Mouse (Mus musculus): ENCODE measurements around the gene Gnb3. TPM values are rescaled to one million over a fixed set of nuclear protein-coding genes. Genes with fewer than 3 reads are reported as not detected.
A peak's percentile ranks its signal among the peaks of the same experiment; 100 is the strongest.

Gene Gnb3
- total and polyA plus RNA-seq, 3 experiments: 0.64 to 4.1 (median 2.2) TPM

DNA sequence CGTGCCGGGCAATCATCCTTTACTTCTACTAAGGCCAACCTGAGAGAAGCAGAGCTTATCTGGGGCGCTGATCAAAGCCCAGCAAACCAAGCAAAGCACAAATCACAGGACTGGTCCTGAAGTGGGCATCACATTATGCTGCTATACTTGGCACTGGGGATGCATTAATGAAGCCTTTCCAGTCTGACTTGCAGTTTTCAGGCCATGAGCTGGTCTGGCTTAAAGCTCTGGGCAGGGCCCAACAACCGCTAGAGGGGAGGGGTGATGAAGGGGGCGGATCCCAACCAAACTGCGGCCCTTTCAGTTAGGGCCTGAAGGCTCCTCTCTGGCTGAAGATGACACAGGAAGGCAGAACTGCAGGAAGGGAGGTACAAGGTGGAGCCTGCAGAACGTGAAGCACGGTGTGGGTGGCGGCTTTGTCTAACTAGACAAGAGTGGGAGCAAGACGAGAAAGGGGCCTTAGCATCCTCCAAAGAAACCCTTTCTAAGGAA is 11.9 kb downstream of the Gnb3 start:
- Histone ChIP-seq H3K9ac (ENCODE audit: insufficient read depth, low read depth) (peak overlapping the region; percentile 85), H3K79me2 (replicated peaks; ENCODE audit: control insufficient read depth, extremely low read depth, insufficient read depth, poor library complexity, severe bottlenecking) (peaks cover 32% of the 10 kb centered on the region), H3K4me2 (ENCODE audit: insufficient read depth, low read depth, poor library complexity, severe bottlenecking) (peak overlapping the region; percentile 90), H3K9me3 (replicated peaks; ENCODE audit: low read length) (no peaks in the 10 kb centered on the region), H3K4me3 (replicated peaks in 1 of 3; ENCODE audit: low read depth in 2 of 3, low read length in 2 of 3, poor library complexity in 1 of 3) (peak overlapping the region; percentile 70 to 94 (median 90)), H3K27me3 (replicated peaks) (no peaks in the 10 kb centered on the region), H3K27ac (ENCODE audit: insufficient read depth, low read depth) (peak overlapping the region; percentile 50), H3K36me3 (replicated peaks in 1 of 2; ENCODE audit: control insufficient read depth in 1 of 2, insufficient read depth in 1 of 2, low read length in 1 of 2) (peaks cover 51 to 65% of the 10 kb centered on the region in 2 experiments), H3K4me1 (ENCODE audit: control insufficient read depth in 1 of 2, insufficient read depth in 2 of 2) (peaks cover 3 to 35% of the 10 kb centered on the region in 2 experiments)
- dilution Hi-C loops (cut with MboI; ENCODE audit: extremely low pct_ligation_motif_present, extremely low pct_unique_long_range_greater_than_20kb, low sequenced_read_pairs): no loop called here
- in situ Hi-C loops (cut with MboI; ENCODE audit: low pct_ligation_motif_present, low pct_unique_long_range_greater_than_20kb, low sequenced_read_pairs): no loop called here
- TF ChIP-seq MXI1 (IDR thresholded peaks at IDR 0.05; ENCODE audit: low read depth, low read length) (0 out of 2 replicates have a peak, but pooled peaks have one; percentile 4), JUN (IDR thresholded peaks at IDR 0.05; ENCODE audit: insufficient read depth, low read depth, low read length) (no peak), MAZ (IDR thresholded peaks at IDR 0.05; ENCODE audit: low read depth, low read length) (peak; percentile 26; the same call in 1 of the 2 replicates), NELFE (IDR thresholded peaks at IDR 0.05; ENCODE audit: low read depth, low read length) (peak; percentile 69; the same call in 1 of the 2 replicates), ZKSCAN1 (IDR thresholded peaks at IDR 0.05; ENCODE audit: borderline replicate concordance, low read depth, low read length) (no peak), RAD21 (IDR thresholded peaks at IDR 0.05; ENCODE audit: low read depth, low read length) (no peak), ZMIZ1 (IDR thresholded peaks at IDR 0.05; ENCODE audit: low read depth, low read length) (0 out of 2 replicates have a peak, but pooled peaks have one; percentile 37), SIN3A (IDR thresholded peaks at IDR 0.05; ENCODE audit: low read length) (peak; percentile 19; the same call in 1 of the 2 replicates), POLR2A (IDR thresholded peaks at IDR 0.05; ENCODE audit: low read depth, low read length) (peak; percentile 58)
- peak; percentile 79 for DNase-seq (ENCODE audit: extremely low read depth)

DNA sequence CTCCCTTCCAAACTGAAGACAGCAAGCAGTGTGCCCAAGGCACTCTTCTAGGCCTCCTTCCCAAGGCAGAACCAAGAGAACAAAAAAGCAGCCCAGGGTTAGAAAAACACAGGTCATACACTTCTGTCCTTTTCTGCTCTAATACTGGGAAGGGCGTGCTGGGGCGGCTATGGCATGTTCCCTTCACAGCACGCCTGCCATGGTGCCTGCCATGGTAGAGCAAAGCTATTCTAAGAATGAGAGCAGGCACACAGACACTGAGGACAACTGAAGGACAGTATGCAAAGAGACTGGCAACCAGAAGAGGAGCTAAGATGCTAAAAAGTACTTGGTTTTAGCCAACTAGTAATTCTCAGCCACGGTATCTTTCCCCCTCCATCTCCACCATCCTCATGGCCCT is 18.0 kb downstream of the Gnb3 start:
- Histone ChIP-seq H3K79me2 (replicated peaks; ENCODE audit: control insufficient read depth, extremely low read depth, insufficient read depth, poor library complexity, severe bottlenecking) (peaks cover 11% of the 10 kb centered on the region), H3K9me3 (replicated peaks; ENCODE audit: low read length) (no peaks in the 10 kb centered on the region), H3K4me3 (replicated peaks in 1 of 3; ENCODE audit: low read depth in 2 of 3, low read length in 2 of 3, poor library complexity in 1 of 3) (no peak overlapping the region), H3K27me3 (replicated peaks) (no peaks in the 10 kb centered on the region), H3K4me1 (ENCODE audit: control insufficient read depth in 1 of 2, insufficient read depth in 2 of 2) (peaks cover 0 to 4% of the 10 kb centered on the region in 2 experiments; a peak in 2 of 4 replicates), H3K9ac (ENCODE audit: insufficient read depth, low read depth) (no peak overlapping the region), H3K36me3 (replicated peaks in 1 of 2; ENCODE audit: control insufficient read depth in 1 of 2, insufficient read depth in 1 of 2, low read length in 1 of 2) (peaks cover 88 to 100% of the 10 kb centered on the region in 2 experiments), H3K27ac (ENCODE audit: insufficient read depth, low read depth) (no peak overlapping the region), H3K4me2 (ENCODE audit: insufficient read depth, low read depth, poor library complexity, severe bottlenecking) (no peak overlapping the region)
- dilution Hi-C loops (cut with MboI; ENCODE audit: extremely low pct_ligation_motif_present, extremely low pct_unique_long_range_greater_than_20kb, low sequenced_read_pairs): no loop called here
- DNase-seq (ENCODE audit: extremely low read depth): no peak
- TF ChIP-seq ZKSCAN1 (IDR thresholded peaks at IDR 0.05; ENCODE audit: borderline replicate concordance, low read depth, low read length) (no peak), MEF2A (IDR thresholded peaks at IDR 0.05; ENCODE audit: borderline replicate concordance, low read depth, low read length) (no peak), JUND (conservative IDR thresholded peaks at IDR 0.05; ENCODE audit: low read depth, low read length) (no peak), MAZ (IDR thresholded peaks at IDR 0.05; ENCODE audit: low read depth, low read length) (no peak), E2F4 (IDR thresholded peaks at IDR 0.05; ENCODE audit: insufficient replicate concordance, low read depth, low read length) (no peak), RCOR1 (conservative IDR thresholded peaks at IDR 0.05; ENCODE audit: low read depth, low read length) (no peak), NRF1 (IDR thresholded peaks at IDR 0.05; ENCODE audit: low read depth, low read length) (no peak), CHD2 (IDR thresholded peaks at IDR 0.05; ENCODE audit: low read length) (no peak), SIN3A (IDR thresholded peaks at IDR 0.05; ENCODE audit: low read length) (no peak), IRF4 (IDR thresholded peaks at IDR 0.05; ENCODE audit: low read depth, low read length) (no peak), TCF12 (IDR thresholded peaks at IDR 0.05; ENCODE audit: low read depth, low read length) (no peak), EP300 (IDR thresholded peaks at IDR 0.05; ENCODE audit: low read length) (no peak), USF2 (conservative IDR thresholded peaks at IDR 0.05; ENCODE audit: low read depth, low read length) (no peak), ZNF384 (IDR thresholded peaks at IDR 0.05; ENCODE audit: low read depth, low read length) (no peak), USF1 (IDR thresholded peaks at IDR 0.05; ENCODE audit: low read depth, low read length) (no peak), TBP (conservative IDR thresholded peaks at IDR 0.05; ENCODE audit: low read depth, low read length) (no peak)
- in situ Hi-C loops (cut with MboI; ENCODE audit: low pct_ligation_motif_present, low pct_unique_long_range_greater_than_20kb, low sequenced_read_pairs): no loop called here

All from CH12.LX (cell line).